Comparison of ENCODE assay signal across 27 mouse cellular contexts in genomic region chr2:78025651-78026435, GRCm38 (mm10).
DNase-seq lines count a peak whose midpoint lies in the region; ATAC-seq and TF ChIP-seq lines count a peak whose summit lies in the region.
"Had no signal": no experiment of that assay in that cellular context is flagged by ENCODE, and none has a peak within 500 bp of the region (broad histone marks: within the 10 kb centered on the region; RNA-seq: fewer than 3 reads in every experiment).

No protein-coding gene starts in this region.

- no peaks in the 10 kb centered on the region for H3K27me3 ChIP-seq in intestine, embryonic 14.5 days (replicated peaks; ENCODE audit: control insufficient read depth, insufficient read depth, low read length)
- no peaks in the 10 kb centered on the region for H3K27me3 ChIP-seq in intestine, embryonic 16.5 days (replicated peaks; ENCODE audit: control insufficient read depth, insufficient read depth, low read length)
- no peaks in the 10 kb centered on the region for H3K27me3 ChIP-seq in cerebellum, adult 2 months (ENCODE audit: control insufficient read depth, insufficient read depth, low read length)
- H3K27me3 ChIP-seq in hindbrain, embryonic 10.5 days (ENCODE audit: insufficient read depth, poor library complexity, severe bottlenecking), result no peaks in the 10 kb centered on the region
- H3K27me3 ChIP-seq: forebrain, embryonic 12.5 days; heart, embryonic 13.5 days; hindbrain, embryonic 12.5 days; hindbrain, embryonic 15.5 days; intestine, embryonic 15.5 days had no signal

- ATAC-seq in intestine, embryonic 14.5 days (replicated peaks; ENCODE audit: low FRiP score, low TSS enrichment, low read depth), result no peak
- ATAC-seq in intestine, embryonic 16.5 days, result no peak
- 0 out of 2 replicates have a peak, but pooled peaks have one; percentile 19 for ATAC-seq in erythroid progenitor cell, adult 5-6 weeks (replicated peaks; ENCODE audit: low FRiP score, poor library complexity, severe bottlenecking)
- ATAC-seq: CD4-positive, CD25-positive, alpha-beta regulatory T cell, adult 4 months; forebrain, embryonic 16.5 days; intestine, embryonic 15.5 days had no signal

- 0 out of 2 replicates have a peak overlapping the region, but pooled peaks have one; percentile 6 for H3K4me2 ChIP-seq in intestine, embryonic 14.5 days (ENCODE audit: low read length)
- no peak overlapping the region for H3K4me2 ChIP-seq in intestine, embryonic 16.5 days (ENCODE audit: low read depth, low read length)
- H3K4me2 ChIP-seq: forebrain, embryonic 12.5 days; heart, embryonic 13.5 days; hindbrain, embryonic 12.5 days; hindbrain, embryonic 15.5 days; intestine, embryonic 15.5 days had no signal

- no peak overlapping the region for H3K9ac ChIP-seq in intestine, embryonic 14.5 days (ENCODE audit: low read length)
- no peak overlapping the region for H3K9ac ChIP-seq in intestine, embryonic 16.5 days (ENCODE audit: low read depth, low read length)
- H3K9ac ChIP-seq: forebrain, embryonic 12.5 days; heart, embryonic 13.5 days; hindbrain, embryonic 12.5 days; hindbrain, embryonic 15.5 days; intestine, embryonic 15.5 days had no signal

- H3K4me3 ChIP-seq in intestine, embryonic 14.5 days (ENCODE audit: low read depth, low read length), result no peak overlapping the region
- no peak overlapping the region for H3K4me3 ChIP-seq in intestine, embryonic 16.5 days (ENCODE audit: low read length)
- no peak overlapping the region for H3K4me3 ChIP-seq in cerebellum, adult 2 months (replicated peaks; ENCODE audit: insufficient read depth, low read depth, low read length)
- no peak overlapping the region for H3K4me3 ChIP-seq in hindbrain, embryonic 10.5 days
- H3K4me3 ChIP-seq: forebrain, embryonic 12.5 days; heart, adult 2 months; heart, embryonic 10.5 days; heart, embryonic 13.5 days; hindbrain, embryonic 12.5 days; hindbrain, embryonic 15.5 days; intestine, embryonic 15.5 days had no signal

- TF ChIP-seq POLR2A in cerebellum, adult 2 months (IDR thresholded peaks at IDR 0.05; ENCODE audit: borderline replicate concordance, insufficient read depth, low read length), result no peak

- H3K4me1 ChIP-seq in intestine, embryonic 14.5 days (replicated peaks; ENCODE audit: control insufficient read depth, insufficient read depth, low read length), result no peaks in the 10 kb centered on the region; the same call in 1 of the 2 replicates
- H3K4me1 ChIP-seq in intestine, embryonic 16.5 days (ENCODE audit: control insufficient read depth, insufficient read depth, low read length), result no peaks in the 10 kb centered on the region
- H3K4me1 ChIP-seq in cerebellum, adult 2 months (ENCODE audit: control insufficient read depth, insufficient read depth, low read length), result no peaks in the 10 kb centered on the region
- 0 out of 2 replicates have a peak, but pooled peaks cover 2% of the 10 kb centered on the region for H3K4me1 ChIP-seq in hindbrain, embryonic 10.5 days (replicated peaks)
- H3K4me1 ChIP-seq: forebrain, embryonic 12.5 days; heart, embryonic 10.5 days; heart, embryonic 13.5 days; hindbrain, embryonic 12.5 days; hindbrain, embryonic 15.5 days had no signal

- DNase-seq in intestine, embryonic 14.5 days (ENCODE audit: low spot score), result no peak
- peak; percentile 77 for DNase-seq in 3T3-L1 (ENCODE audit: low read depth, low spot score)
- peak; percentile 10 for DNase-seq in brain, adult 2 months (ENCODE audit: low read depth, low spot score)
- no peak for DNase-seq in cerebellum, adult 2 months
- no peak for DNase-seq in hindbrain, embryonic 10.5 days (ENCODE audit: low spot score)
- DNase-seq in layer of hippocampus, postnatal 36 days, result no peak
- DNase-seq: adrenal gland, adult 8-10 months; adrenal gland, postnatal 25 days; cerebellum, adult 11-12 months; cerebellum, adult 9-10 months; cerebellum, postnatal 14 days; gastrocnemius, postnatal 10 days; gastrocnemius, postnatal 36 days; heart, adult 2 months; heart, postnatal 14 days; heart, postnatal 4 days; kidney, adult 18-20 months had no signal

- H3K36me3 ChIP-seq in intestine, embryonic 14.5 days (ENCODE audit: control insufficient read depth, insufficient read depth, low read length), result no peaks in the 10 kb centered on the region
- H3K36me3 ChIP-seq in intestine, embryonic 16.5 days (ENCODE audit: control insufficient read depth, insufficient read depth, low read length), result no peaks in the 10 kb centered on the region
- H3K36me3 ChIP-seq in hindbrain, embryonic 10.5 days, result no peaks in the 10 kb centered on the region
- H3K36me3 ChIP-seq: forebrain, embryonic 12.5 days; heart, embryonic 10.5 days; heart, embryonic 13.5 days; hindbrain, embryonic 12.5 days; hindbrain, embryonic 15.5 days; intestine, embryonic 15.5 days had no signal

- H3K9me3 ChIP-seq in intestine, embryonic 14.5 days (ENCODE audit: control insufficient read depth, low read length), result no peaks in the 10 kb centered on the region
- no peaks in the 10 kb centered on the region for H3K9me3 ChIP-seq in intestine, embryonic 16.5 days (ENCODE audit: control insufficient read depth, low read length)
- 0 out of 2 replicates have a peak, but pooled peaks cover 2% of the 10 kb centered on the region for H3K9me3 ChIP-seq in hindbrain, embryonic 10.5 days
- H3K9me3 ChIP-seq: forebrain, embryonic 12.5 days; heart, embryonic 10.5 days; heart, embryonic 13.5 days; hindbrain, embryonic 12.5 days; hindbrain, embryonic 15.5 days; intestine, embryonic 15.5 days had no signal

- no peak for TF ChIP-seq CTCF in cerebellum, adult 2 months (IDR thresholded peaks at IDR 0.05; ENCODE audit: borderline replicate concordance, insufficient read depth, low read depth, low read length)

- H3K27ac ChIP-seq in intestine, embryonic 14.5 days (ENCODE audit: low read depth), result no peak overlapping the region
- no peak overlapping the region for H3K27ac ChIP-seq in intestine, embryonic 16.5 days (ENCODE audit: low read length)
- H3K27ac ChIP-seq in cerebellum, adult 2 months (ENCODE audit: insufficient read depth, low read length), result no peak overlapping the region
- H3K27ac ChIP-seq in hindbrain, embryonic 10.5 days, result no peak overlapping the region
- H3K27ac ChIP-seq: forebrain, embryonic 12.5 days; heart, adult 2 months; heart, embryonic 10.5 days; heart, embryonic 13.5 days; hindbrain, embryonic 12.5 days; hindbrain, embryonic 15.5 days; intestine, embryonic 15.5 days had no signal

- 48% methylated on average over 16 of the region's 16 CpGs for WGBS in intestine, embryonic 14.5 days
- WGBS in intestine, embryonic 16.5 days, result 54% methylated on average over 16 of the region's 16 CpGs
- WGBS in cerebellum, adult 2 months, result 73% methylated on average over 16 of the region's 16 CpGs
- WGBS in hindbrain, embryonic 10.5 days, result 69% methylated on average over 16 of the region's 16 CpGs

Comparison
In these comparisons a context has a peak if more than half of its experiments do, and no peak if none do; other contexts are left out.
1. DNase-seq: peak in 3T3-L1 (single experiment) and brain, adult 2 months (single experiment); none in intestine, embryonic 14.5 days (single experiment), cerebellum, adult 2 months (0 of 2), hindbrain, embryonic 10.5 days (single experiment) and layer of hippocampus, postnatal 36 days (0 of 2).